Mouse (Mus musculus) right cerebral cortex, adult 2 months (tissue): ENCODE measurements around the gene Etnk2.
"Not testable (repeated sequence)": the region's sequence is repeated elsewhere in the genome, so short reads cannot be mapped to it uniquely, and the experiment has no call there.

Experiments used
- DNase-seq, 2 experiments: peaks; one replicate each; pipeline ENCODE4 v3.0.0; 2021 to 2022; ENCODE audit warnings: low spot score in 2 of 2

Gene Etnk2

GRCm38 (mm10) chr1:133363276-133364021 is at the start of gene Etnk2:
Etnk2 (plus strand) TSS chr1:133363572.
- peak; percentile 65 to 77 for DNase-seq

DNA sequence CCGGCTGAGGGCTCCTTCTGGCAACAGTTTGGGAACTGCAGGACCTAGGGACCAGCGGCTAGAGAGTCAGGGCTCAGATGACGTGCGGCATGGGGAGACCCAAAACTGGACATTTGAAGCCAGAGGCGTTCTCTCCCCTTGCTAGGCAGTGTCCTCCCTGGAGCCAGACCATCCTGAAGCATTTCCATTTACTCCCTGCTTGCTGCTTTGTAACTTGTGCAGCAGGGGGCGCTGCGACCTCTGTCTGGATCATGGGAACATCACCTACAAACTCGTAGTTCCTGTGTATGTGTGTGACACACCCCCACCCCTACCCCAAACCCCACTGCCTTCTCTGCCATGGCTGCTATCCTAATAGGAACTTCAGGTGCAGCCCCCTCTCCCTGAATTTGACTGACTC is 49.0 kb upstream of the Etnk2 start:
- peak; percentile 45 to 66 for DNase-seq

- no peak for DNase-seq
Observed at GRCm38 (mm10) chr1:133315775-133316174, 47.6 kb upstream of the Etnk2 start.

DNA sequence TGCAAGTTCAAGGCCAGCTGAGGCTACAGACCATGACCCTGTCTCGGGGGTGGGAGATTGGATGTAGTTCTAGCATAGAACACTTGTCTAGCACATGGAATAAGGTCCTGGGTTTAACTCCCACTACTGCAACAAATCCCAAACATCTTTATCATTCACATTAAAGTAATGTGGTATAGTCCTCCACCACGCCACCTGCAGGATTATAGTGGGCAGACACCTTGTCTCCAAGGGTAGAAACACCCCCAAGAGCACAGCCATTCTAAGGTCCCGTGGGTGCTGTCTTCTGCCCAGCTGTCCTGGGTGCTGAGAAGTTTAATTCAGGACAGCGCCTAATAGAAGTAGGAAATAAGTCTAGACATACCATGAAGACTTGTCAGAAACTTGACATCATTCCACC is 46.8 kb upstream of the Etnk2 start:
- no peak for DNase-seq

- no peak for DNase-seq
Observed at GRCm38 (mm10) chr1:133317149-133317548, 46.2 kb upstream of the Etnk2 start.

DNA sequence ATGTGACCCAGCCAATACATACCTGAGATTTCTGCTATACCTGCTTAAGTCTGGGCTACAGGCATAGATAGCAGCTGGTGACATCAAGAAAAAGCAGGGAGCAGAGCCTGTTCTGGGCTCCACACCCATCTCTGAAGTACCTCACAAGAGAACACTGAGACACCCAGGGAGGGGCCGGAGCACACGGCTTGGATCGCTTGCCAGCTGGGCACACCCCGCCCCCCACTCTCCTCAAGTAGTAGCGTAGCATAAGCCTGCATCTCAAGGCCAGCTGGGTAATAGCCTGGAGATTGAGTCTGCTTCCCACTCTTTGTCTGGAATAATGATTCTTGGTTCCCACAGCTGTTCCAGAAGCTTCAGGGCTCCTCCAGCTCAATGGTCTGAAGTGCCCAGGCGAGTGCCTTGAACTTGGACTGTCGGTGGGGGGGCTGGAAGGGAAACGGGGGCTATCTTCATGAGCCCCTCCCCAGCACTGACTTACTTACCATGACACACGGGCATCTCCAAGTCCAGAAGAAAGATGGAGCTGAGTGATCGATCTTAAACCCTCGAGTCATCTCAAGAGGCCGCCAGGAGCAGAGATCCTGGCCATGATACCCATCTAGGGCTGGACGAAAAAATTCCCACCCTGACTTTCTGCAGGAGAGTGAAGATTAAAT is 42.0 kb upstream of the Etnk2 start, which contains the start of gene Kiss1:
Gene Kiss1, plus strand, starts transcription at position 609 of the 659 bp plus-strand sequence.
- DNase-seq, result no peak

DNA sequence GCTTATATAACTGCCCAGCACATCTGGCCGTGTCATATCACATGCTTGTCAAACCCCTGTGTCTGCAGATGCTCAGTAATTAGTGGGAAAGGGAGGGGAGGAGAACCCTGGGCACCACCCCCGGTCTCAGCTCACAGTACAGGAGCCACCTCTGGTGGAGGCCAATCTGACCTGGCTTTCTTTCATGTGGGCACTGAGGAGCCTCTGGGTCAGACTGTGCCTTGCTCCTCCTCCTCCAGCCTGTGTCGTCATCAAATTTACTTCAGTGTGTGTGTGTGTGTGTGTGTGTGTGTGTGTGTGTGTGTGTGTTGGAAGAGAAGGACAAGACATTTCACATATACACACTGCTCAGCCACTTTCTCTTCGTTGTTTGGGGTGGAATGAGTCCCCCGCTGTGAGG is 40.0 kb upstream of the Etnk2 start:
- DNase-seq, result no peak

GRCm38 (mm10) chr1:133325951-133326350 is 37.4 kb upstream of the Etnk2 start:
- no peak for DNase-seq

DNA sequence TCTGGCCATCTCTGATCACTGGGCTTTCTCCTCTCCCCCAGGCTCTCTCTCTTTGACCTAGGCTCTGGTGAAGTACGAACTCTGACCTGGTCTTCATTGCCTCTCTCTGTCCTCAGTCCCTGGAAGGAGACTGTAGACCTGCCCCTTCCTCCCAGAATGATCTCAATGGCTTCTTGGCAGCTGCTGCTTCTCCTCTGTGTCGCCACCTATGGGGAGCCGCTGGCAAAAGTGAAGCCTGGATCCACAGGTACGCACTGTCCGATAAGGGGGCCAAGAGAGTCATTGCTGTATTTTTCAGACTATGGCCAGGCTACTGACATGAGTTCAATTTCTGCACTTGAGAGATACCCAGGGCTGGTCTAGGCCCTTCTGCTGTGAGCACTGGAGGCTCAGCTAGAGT is 36.3 kb upstream of the Etnk2 start:
- no peak for DNase-seq

- DNase-seq, result no peak
Observed at GRCm38 (mm10) chr1:133328299-133328795, 35.0 kb upstream of the Etnk2 start.

DNA sequence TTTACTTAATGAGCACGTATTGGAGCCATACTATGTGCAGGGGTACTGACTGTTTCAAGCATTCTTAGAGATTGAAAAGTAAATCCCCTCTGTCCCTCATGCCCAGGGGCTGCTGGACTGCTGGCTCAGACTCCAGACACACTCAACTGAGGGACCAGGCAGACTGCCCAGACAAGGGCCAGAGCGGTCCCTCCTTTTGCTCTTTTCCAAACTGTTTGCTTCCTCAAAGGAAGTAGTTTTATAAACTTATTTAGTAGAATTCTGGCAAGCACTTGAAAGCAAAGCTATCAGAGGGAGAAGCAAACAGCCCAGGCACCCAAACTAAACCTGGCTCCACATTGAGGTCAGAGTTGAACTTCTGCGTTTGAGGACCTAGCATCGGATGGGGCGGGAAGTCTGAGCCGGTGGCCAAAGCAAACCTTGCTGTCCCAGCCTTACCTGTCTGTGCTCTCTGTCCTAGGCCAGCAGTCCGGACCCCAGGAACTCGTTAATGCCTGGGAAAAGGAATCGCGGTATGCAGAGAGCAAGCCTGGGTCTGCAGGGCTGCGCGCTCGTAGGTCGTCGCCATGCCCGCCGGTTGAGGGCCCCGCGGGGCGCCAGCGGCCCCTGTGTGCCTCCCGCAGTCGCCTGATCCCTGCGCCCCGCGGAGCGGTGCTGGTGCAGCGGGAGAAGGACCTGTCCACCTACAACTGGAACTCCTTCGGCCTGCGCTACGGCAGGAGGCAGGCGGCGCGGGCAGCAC is 34.3 kb upstream of the Etnk2 start:
- DNase-seq, result no peak

DNA sequence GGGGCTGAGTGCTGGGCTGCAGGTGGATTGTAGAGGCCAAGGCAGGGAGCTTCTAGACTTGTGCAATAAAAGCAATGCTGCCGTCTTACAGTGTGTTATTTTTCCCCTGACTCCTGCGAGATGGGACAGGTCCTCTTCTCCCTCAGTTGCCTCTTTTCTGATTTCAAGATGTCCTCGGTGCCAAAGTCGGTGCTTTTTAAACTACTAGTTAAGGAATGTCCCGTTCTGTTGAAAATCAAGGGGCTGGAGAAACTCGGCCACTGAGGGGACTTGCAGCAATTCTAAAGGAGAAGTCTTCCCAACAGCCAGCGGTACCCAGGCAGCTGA is 33.8 kb upstream of the Etnk2 start:
- no peak for DNase-seq

GRCm38 (mm10) chr1:133331142-133331541 is 32.2 kb upstream of the Etnk2 start:
- DNase-seq, result no peak

DNA sequence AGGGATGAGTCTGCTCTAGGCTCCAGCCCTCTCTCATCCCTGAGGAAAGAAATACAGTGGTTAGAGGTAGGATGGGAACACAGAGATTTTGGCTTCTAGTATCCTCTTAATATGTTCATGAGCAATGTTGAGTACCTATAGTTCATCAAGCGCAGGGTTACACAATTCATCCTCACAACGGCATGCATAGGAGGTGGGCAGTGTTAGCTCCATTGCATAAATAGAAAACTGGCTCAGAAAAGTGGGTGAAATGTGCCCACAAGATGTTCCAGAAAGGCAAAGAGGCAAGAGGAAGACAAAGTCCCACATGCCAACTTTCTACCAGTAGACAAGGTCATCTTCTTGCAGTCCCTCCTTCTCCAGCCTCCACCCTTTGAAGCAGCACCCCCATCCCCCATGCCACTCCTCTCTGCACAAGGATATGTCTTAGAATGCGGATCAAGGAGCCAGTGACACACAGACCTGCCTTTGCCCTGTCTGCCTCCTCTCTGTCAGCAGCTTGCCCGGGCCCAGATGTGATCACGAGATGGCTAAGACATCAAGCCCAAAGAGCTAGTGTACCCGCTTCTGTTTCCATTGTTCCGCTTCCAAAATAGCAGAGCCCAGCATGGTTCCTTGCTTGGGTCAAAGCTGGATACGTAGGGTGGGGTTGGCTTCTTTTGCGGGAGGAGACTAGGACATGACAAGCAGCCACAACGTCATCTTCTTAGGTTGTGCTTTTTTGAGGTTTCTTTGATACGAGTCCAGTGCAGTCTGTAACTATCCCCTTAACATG is 30.5 kb upstream of the Etnk2 start:
- DNase-seq, result no peak

GRCm38 (mm10) chr1:133333937-133334336 is 29.4 kb upstream of the Etnk2 start:
- DNase-seq, result no peak

- DNase-seq, result not testable (repeated sequence)
Observed at GRCm38 (mm10) chr1:133340403-133340802, 23.0 kb upstream of the Etnk2 start.

DNA sequence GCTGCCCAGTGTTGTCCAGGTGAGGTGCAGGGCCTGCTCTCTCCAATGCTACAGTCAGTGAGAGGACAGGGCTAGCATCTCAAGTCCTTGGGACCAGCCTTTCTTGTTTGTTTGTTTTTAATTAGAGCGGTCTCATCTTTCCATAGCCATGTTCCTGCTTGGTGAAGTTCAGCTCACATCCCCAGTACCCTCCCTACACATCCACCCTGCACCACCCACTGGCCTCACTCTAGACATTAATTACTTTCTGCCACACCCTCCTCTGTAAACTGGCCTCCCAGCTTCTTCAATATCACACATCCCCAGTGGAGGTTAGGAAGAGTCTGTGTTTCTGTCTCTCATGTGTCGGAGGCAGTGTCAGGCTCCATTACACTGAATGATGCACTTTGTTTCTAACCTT is 19.0 kb upstream of the Etnk2 start:
- no peak for DNase-seq

- DNase-seq, result no peak
Observed at GRCm38 (mm10) chr1:133346531-133346930, 16.8 kb upstream of the Etnk2 start.

GRCm38 (mm10) chr1:133347226-133347625 is 16.1 kb upstream of the Etnk2 start:
- DNase-seq, result no peak

DNA sequence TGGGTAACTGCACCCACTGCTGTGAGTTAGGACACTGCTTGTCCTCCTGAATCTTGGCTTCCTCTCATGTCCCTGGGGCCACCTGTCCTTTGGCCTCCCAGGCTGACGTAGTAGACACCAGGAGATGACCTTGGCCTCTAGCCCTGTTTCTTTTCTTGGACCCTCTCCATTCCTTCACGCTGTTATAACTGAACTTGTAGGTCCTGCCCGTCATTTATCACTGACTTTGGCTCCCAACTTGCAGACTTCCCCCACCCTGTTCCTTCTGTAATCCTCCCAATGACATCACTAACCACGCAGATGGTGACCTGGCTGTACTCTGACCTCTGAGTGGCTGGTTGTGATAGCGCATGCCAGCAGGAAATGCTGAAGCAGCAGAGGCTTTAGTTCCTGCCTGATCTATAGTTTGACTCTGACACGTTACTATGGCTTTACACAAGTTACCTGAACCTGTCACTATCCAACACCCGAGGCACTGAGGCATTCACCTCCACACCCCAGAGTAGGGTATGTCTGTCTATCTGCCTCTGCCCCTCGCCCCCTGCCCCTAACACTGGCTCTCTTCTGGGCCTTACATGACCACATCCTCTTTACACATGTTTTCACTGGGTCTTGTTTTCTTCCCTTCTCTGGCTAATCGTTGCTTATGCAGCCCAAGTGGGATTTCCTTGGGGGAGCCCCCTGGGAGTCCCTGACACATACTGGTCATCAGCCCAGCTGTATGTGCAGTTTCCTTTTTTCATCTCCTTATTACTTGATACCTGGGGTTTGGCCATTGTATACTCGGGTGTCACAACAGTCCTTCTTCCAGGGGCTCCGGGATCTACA is 15.5 kb upstream of the Etnk2 start:
- no peak for DNase-seq

DNA sequence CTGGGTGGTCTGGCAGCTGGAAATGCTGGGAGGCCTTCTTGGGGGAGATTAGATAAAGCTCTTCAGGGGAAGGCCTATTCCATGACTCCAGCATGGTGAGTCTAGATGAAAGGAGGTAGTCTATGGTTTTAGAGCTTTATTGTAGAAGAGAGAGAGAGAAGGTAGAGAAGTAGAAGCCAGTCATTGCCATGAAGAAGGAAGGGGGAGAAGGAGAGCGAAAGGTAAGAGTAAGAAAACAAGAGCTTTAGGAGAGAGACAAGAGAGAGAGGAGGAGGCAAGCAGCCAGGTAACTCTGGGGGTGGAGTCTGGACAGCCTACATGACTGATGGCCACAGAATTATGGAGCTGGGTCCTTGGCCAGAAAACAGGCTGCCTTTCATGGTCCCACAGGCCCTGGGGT is 13.2 kb upstream of the Etnk2 start, which contains the start of gene Ren1:
Gene Ren1, plus strand, starts transcription at position 301 of the 400 bp plus-strand sequence.
- DNase-seq, result no peak
